Mouse (Mus musculus) cerebellum, adult 11-12 months (tissue): ENCODE measurements around the gene Slc9a8.

Experiments
- DNase-seq: peaks from one replicate; pipeline ENCODE4 v3.0.0; 2022

Slc9a8 gene

GRCm38 (mm10) chr2:167415970-167416563 is 5.4 kb upstream of the Slc9a8 start:
- DNase-seq, result peak; percentile 23

GRCm38 (mm10) chr2:167417048-167417447 is 4.5 kb upstream of the Slc9a8 start:
- no peak for DNase-seq

GRCm38 (mm10) chr2:167417694-167418093 is 3.8 kb upstream of the Slc9a8 start:
- DNase-seq, result peak; percentile 80

- DNase-seq, result peak; percentile 64
Measured at GRCm38 (mm10) chr2:167419204-167419603, 2.3 kb upstream of the Slc9a8 start.

- peak; percentile 42 for DNase-seq
Measured at GRCm38 (mm10) chr2:167420811-167421241, 686 bp upstream of the Slc9a8 start.

GRCm38 (mm10) chr2:167422150-167422470 is 598 bp downstream of the Slc9a8 start:
- DNase-seq, result no peak

- DNase-seq, result peak; percentile 28
Measured at GRCm38 (mm10) chr2:167423031-167423611, 1.6 kb downstream of the Slc9a8 start.

- DNase-seq, result peak; percentile 25
Measured at GRCm38 (mm10) chr2:167424040-167424439, 2.5 kb downstream of the Slc9a8 start.

GRCm38 (mm10) chr2:167424516-167424915 is 3.0 kb downstream of the Slc9a8 start:
- no peak for DNase-seq

- no peak for DNase-seq
Measured at GRCm38 (mm10) chr2:167425407-167425806, 3.9 kb downstream of the Slc9a8 start.

GRCm38 (mm10) chr2:167429596-167429995 is 8.1 kb downstream of the Slc9a8 start:
- DNase-seq, result no peak

- no peak for DNase-seq
Measured at GRCm38 (mm10) chr2:167430737-167431417, 9.4 kb downstream of the Slc9a8 start.

GRCm38 (mm10) chr2:167431418-167431776 is 9.9 kb downstream of the Slc9a8 start:
- DNase-seq, result no peak

- DNase-seq, result peak; percentile 73
Measured at GRCm38 (mm10) chr2:167434570-167434969, 13.1 kb downstream of the Slc9a8 start.

GRCm38 (mm10) chr2:167435631-167436030 is 14.1 kb downstream of the Slc9a8 start:
- no peak for DNase-seq

GRCm38 (mm10) chr2:167436371-167436770 is 14.9 kb downstream of the Slc9a8 start:
- no peak for DNase-seq

GRCm38 (mm10) chr2:167439422-167439821 is 17.9 kb downstream of the Slc9a8 start:
- no peak for DNase-seq

- DNase-seq, result peak; percentile 84
Measured at GRCm38 (mm10) chr2:167443411-167444193, 22.1 kb downstream of the Slc9a8 start.

GRCm38 (mm10) chr2:167445911-167446780 is 24.6 kb downstream of the Slc9a8 start:
- no peak for DNase-seq

- no peak for DNase-seq
Measured at GRCm38 (mm10) chr2:167447207-167447606, 25.7 kb downstream of the Slc9a8 start.

GRCm38 (mm10) chr2:167447629-167448028 is 26.1 kb downstream of the Slc9a8 start:
- DNase-seq, result no peak
